Mouse (Mus musculus) bone marrow macrophage, adult 2 months (primary cell): ENCODE results near the gene Acaa1b. TPM values are rescaled to one million over a fixed set of nuclear protein-coding genes. Genes with fewer than 3 reads are reported as not detected.

Experiments used
- H3K27ac ChIP-seq: 2 replicates; pipeline ENCODE4 v1.5.1; 2012; ENCODE audit warnings: low read depth, low read length; ENCODE audit not compliant: insufficient read depth
- H3K4me1 ChIP-seq: 2 replicates; pipeline ENCODE4 v1.6.1; 2012; ENCODE audit warnings: low read length; ENCODE audit not compliant: control insufficient read depth, insufficient read depth
- H3K4me3 ChIP-seq: 2 replicates; pipeline ENCODE4 v1.5.1; 2012; ENCODE audit warnings: mild to moderate bottlenecking, low read length, moderate library complexity; ENCODE audit not compliant: insufficient read depth
- CTCF ChIP-seq: IDR thresholded peaks from 2 replicates; pipeline ENCODE4 v1.5.1; 2012; ENCODE audit warnings: low read depth, mild to moderate bottlenecking, low read length, moderate library complexity
- POLR2A ChIP-seq: IDR thresholded peaks from 2 replicates; pipeline ENCODE4 v1.6.1; 2012; ENCODE audit warnings: mild to moderate bottlenecking, low read depth, low read length, borderline replicate concordance
- polyA plus RNA-seq: library from polyadenylated mRNA; stranded (reverse); fragments of >200 nt; gene quantifications from 2 replicates; pipeline ENCODE4 v1.2.4, GENCODE M21; 2012; ENCODE audit not compliant: missing spikeins, insufficient read depth, insufficient read length

Gene Acaa1b
- polyA plus RNA-seq, 1 experiment, result not detected

GRCm38 (mm10) chr9:119119409-119120167 is 37.3 kb downstream of the Acaa1b start:
- H3K4me3 ChIP-seq, result no peak overlapping the region

GRCm38 (mm10) chr9:119114911-119115310 is 42.0 kb downstream of the Acaa1b start:
- TF ChIP-seq CTCF, result no peak
- TF ChIP-seq POLR2A, result no peak
- Histone ChIP-seq H3K27ac (no peak overlapping the region), H3K4me1 (no peaks in the 10 kb centered on the region), H3K4me3 (no peak overlapping the region)

More at GRCm38 (mm10) chr9:119119409-119120167, 37.3 kb downstream of the Acaa1b start:
- TF ChIP-seq CTCF, result no peak
- no peak for TF ChIP-seq POLR2A
- no peaks in the 10 kb centered on the region for H3K4me1 ChIP-seq
- H3K27ac ChIP-seq, result no peak overlapping the region

- H3K4me1 ChIP-seq, result no peaks in the 10 kb centered on the region
- H3K27ac ChIP-seq, result no peak overlapping the region
- TF ChIP-seq CTCF (no peak), POLR2A (no peak)
- H3K4me3 ChIP-seq, result no peak overlapping the region
Observed at GRCm38 (mm10) chr9:119110640-119111039, 46.3 kb downstream of the Acaa1b start.

GRCm38 (mm10) chr9:119109685-119110353 is 47.1 kb downstream of the Acaa1b start:
- TF ChIP-seq CTCF (no peak), POLR2A (no peak)
- H3K4me3 ChIP-seq, result no peak overlapping the region
- H3K4me1 ChIP-seq, result no peaks in the 10 kb centered on the region
- no peak overlapping the region for H3K27ac ChIP-seq

- H3K27ac ChIP-seq, result no peak overlapping the region
- no peak overlapping the region for H3K4me3 ChIP-seq
- peaks cover 3% of the 10 kb centered on the region for H3K4me1 ChIP-seq
- TF ChIP-seq POLR2A (no peak), CTCF (0 out of 2 replicates have a peak, but pooled peaks have one; percentile 26)
Observed at GRCm38 (mm10) chr9:119107566-119107965, 49.3 kb downstream of the Acaa1b start.

GRCm38 (mm10) chr9:119102783-119103113 is 54.1 kb downstream of the Acaa1b start:
- peaks cover 3% of the 10 kb centered on the region for H3K4me1 ChIP-seq
- H3K27ac ChIP-seq, result no peak overlapping the region
- H3K4me3 ChIP-seq, result peak overlapping the region; percentile 70
- TF ChIP-seq POLR2A (no peak), CTCF (no peak)

GRCm38 (mm10) chr9:119101992-119102782 is 54.7 kb downstream of the Acaa1b start, which contains the start of gene Dlec1:
Gene Dlec1, plus strand, starts transcription at chr9:119102478.
- Histone ChIP-seq H3K4me1 (peaks cover 3% of the 10 kb centered on the region), H3K27ac (no peak within 1 kb of the TSS), H3K4me3 (peak within 1 kb of the TSS; percentile 70)
- TF ChIP-seq CTCF (no peak), POLR2A (no peak)

GRCm38 (mm10) chr9:119100177-119100898 is 56.6 kb downstream of the Acaa1b start:
- TF ChIP-seq POLR2A, result no peak
- TF ChIP-seq CTCF, result no peak
- Histone ChIP-seq H3K27ac (no peak overlapping the region), H3K4me1 (peaks cover 3% of the 10 kb centered on the region), H3K4me3 (no peak overlapping the region)

Other genes with a start within 250 kb of the Acaa1b start
- 4.9 and 5.5 TPM in 2 replicates for gene Ctdspl, start 230.6 kb downstream of the Acaa1b start, polyA plus RNA-seq
- 40.4 and 43.1 TPM in 2 replicates for gene Vill, start 104.3 kb downstream of the Acaa1b start, polyA plus RNA-seq
- gene Plcd1, start 63.6 kb downstream of the Acaa1b start, polyA plus RNA-seq, result 1.7 and 1.8 TPM in 2 replicates
- gene Dlec1, start 54.6 kb downstream of the Acaa1b start, polyA plus RNA-seq, result not detected in 2 replicates
- gene Gm47289, start 2.1 kb upstream of the Acaa1b start, polyA plus RNA-seq, result not detected in 2 replicates
- not detected in 2 replicates for gene Slc22a13, start 52.0 kb upstream of the Acaa1b start, polyA plus RNA-seq
- 27.8 and 29.2 TPM in 2 replicates for gene Oxsr1, start 165.3 kb upstream of the Acaa1b start, polyA plus RNA-seq
- gene Acaa1a, start 182.6 kb upstream of the Acaa1b start, polyA plus RNA-seq, result 99.1 and 103 TPM in 2 replicates
- 83.8 and 93.5 TPM in 2 replicates for gene Myd88, start 184.3 kb upstream of the Acaa1b start, polyA plus RNA-seq
- 5.5 and 6.1 TPM in 2 replicates for gene Xylb, start 200.3 kb upstream of the Acaa1b start, polyA plus RNA-seq
- not detected in 2 replicates for gene Slc22a14, start 208.5 kb upstream of the Acaa1b start, polyA plus RNA-seq
- gene Acvr2b, start 245.0 kb upstream of the Acaa1b start, polyA plus RNA-seq, result 5.1 and 5.8 TPM in 2 replicates